Mouse (Mus musculus): Measurements from ENCODE around the gene 1500009C09Rik.

GRCm38 (mm10) chr15:82217039-82217438 is 35.2 kb upstream of the 1500009C09Rik start:
- no peak for TF ChIP-seq CTCF (IDR thresholded peaks at IDR 0.05; ENCODE audit: low read depth, low read length)
- no peak for TF ChIP-seq TAL1 (conservative IDR thresholded peaks at IDR 0.05; ENCODE audit: low read depth, low read length)
- TF ChIP-seq POLR2AphosphoS5 (IDR thresholded peaks at IDR 0.05; ENCODE audit: insufficient replicate concordance, low read depth, low read length), result no peak
- no peak for TF ChIP-seq GATA1 (IDR thresholded peaks at IDR 0.05; ENCODE audit: borderline replicate concordance, low read length)
